Mouse (Mus musculus) hindbrain, embryonic 13.5 days (tissue): ENCODE measurements around the gene Klc3. TPM values are rescaled to one million over a fixed set of nuclear protein-coding genes. Genes with fewer than 3 reads are reported as not detected.

Source experiments
- ATAC-seq: fragments of 200-750 bp; cut with Nextera tagmentation; 2 replicates; pipeline ENCODE4 v1.8.0; 2017; ENCODE audit warnings: moderate TSS enrichment; ENCODE audit not compliant: low FRiP score
- H3K27ac ChIP-seq: fragments of 300-500 bp; sonication (generic); 2 replicates; pipeline ENCODE4 v1.5.1; 2015; ENCODE audit warnings: inconsistent platforms, mild to moderate bottlenecking, moderate library complexity
- H3K27me3 ChIP-seq: fragments of 300-500 bp; sonication (generic); 2 replicates; pipeline ENCODE4 v1.6.1; 2015; ENCODE audit warnings: mild to moderate bottlenecking, inconsistent platforms
- H3K36me3 ChIP-seq: fragments of 300-500 bp; sonication (generic); 2 replicates; pipeline ENCODE4 v1.6.1; 2015; ENCODE audit warnings: mild to moderate bottlenecking, inconsistent platforms
- H3K4me1 ChIP-seq: fragments of 300-500 bp; sonication (generic); replicated peaks from 2 replicates; pipeline ENCODE4 v1.6.1; 2015; ENCODE audit warnings: inconsistent platforms
- H3K4me2 ChIP-seq: fragments of 300-500 bp; sonication (generic); 2 replicates; pipeline ENCODE4 v1.6.1; 2015; ENCODE audit warnings: inconsistent platforms, mild to moderate bottlenecking, moderate library complexity
- H3K4me3 ChIP-seq: fragments of 300-500 bp; sonication (generic); 2 replicates; pipeline ENCODE4 v1.5.1; 2015; ENCODE audit warnings: mild to moderate bottlenecking, inconsistent platforms
- H3K9ac ChIP-seq: fragments of 300-500 bp; sonication (generic); 2 replicates; pipeline ENCODE4 v1.6.1; 2015; ENCODE audit warnings: mild to moderate bottlenecking, inconsistent platforms
- H3K9me3 ChIP-seq: fragments of 300-500 bp; sonication (generic); 2 replicates; pipeline ENCODE4 v1.6.1; 2016; ENCODE audit warnings: inconsistent platforms
- WGBS: fragments of 180-500 bp; shearing (Covaris S2); methylation state at CpG from one replicate; pipeline ENCODE4 v1.1.7; 2015; 5-methylcytosine and 5-hydroxymethylcytosine counted together
- polyA plus RNA-seq: library from polyadenylated mRNA; unstranded; fragments of >200 nt; fragmentation: Nextera tagmentation; extraction: Ambion mirVana; gene quantifications from 2 replicates; pipeline ENCODE4 v1.2.1, GENCODE M21; 2015

Klc3 gene
- polyA plus RNA-seq, result 2.1 and 2.4 TPM in 2 replicates

- H3K9me3 ChIP-seq, result peaks cover 5% of the 10 kb centered on the region; the same call in 1 of the 2 replicates
- H3K27me3 ChIP-seq, result peaks cover 82% of the 10 kb centered on the region
- H3K4me2 ChIP-seq, result peak within 1 kb of the TSS; percentile 92
- 0 out of 2 replicates have a peak, but pooled peaks have one; percentile 34 for ATAC-seq
- no peak within 1 kb of the TSS for H3K27ac ChIP-seq
- H3K9ac ChIP-seq, result peak within 1 kb of the TSS; percentile 72
- H3K4me3 ChIP-seq, result peak within 1 kb of the TSS; percentile 52
- under 1% methylated on average over 59 of the region's 62 CpGs for WGBS
- peaks cover 19% of the 10 kb centered on the region for H3K4me1 ChIP-seq
- no peaks in the 10 kb centered on the region for H3K36me3 ChIP-seq
Measured at GRCm38 (mm10) chr7:19403731-19404296, at the start of gene Klc3. Klc3 (minus strand) TSS chr7:19404104.

- 87% methylated on average over 12 of the region's 12 CpGs for WGBS
- no peaks in the 10 kb centered on the region for H3K4me1 ChIP-seq
- peaks cover 85% of the 10 kb centered on the region for H3K36me3 ChIP-seq
- H3K27ac ChIP-seq, result no peak overlapping the region
- no peaks in the 10 kb centered on the region for H3K27me3 ChIP-seq
- no peaks in the 10 kb centered on the region for H3K9me3 ChIP-seq
- H3K9ac ChIP-seq, result no peak overlapping the region
- no peak overlapping the region for H3K4me2 ChIP-seq
- no peak for ATAC-seq
- no peak overlapping the region for H3K4me3 ChIP-seq
Measured at GRCm38 (mm10) chr7:19449165-19449564, 45.3 kb upstream of the Klc3 start.

GRCm38 (mm10) chr7:19447689-19448088, 43.8 kb upstream of the Klc3 start:
- Histone ChIP-seq H3K36me3 (peaks cover 90% of the 10 kb centered on the region), H3K27me3 (no peaks in the 10 kb centered on the region), H3K9ac (no peak overlapping the region), H3K9me3 (no peaks in the 10 kb centered on the region), H3K4me1 (no peaks in the 10 kb centered on the region), H3K27ac (no peak overlapping the region), H3K4me3 (no peak overlapping the region), H3K4me2 (no peak overlapping the region)
- WGBS, result 92% methylated on average over 16 of the region's 16 CpGs
- no peak for ATAC-seq

GRCm38 (mm10) chr7:19444801-19445200, 40.9 kb upstream of the Klc3 start:
- no peak for ATAC-seq
- Histone ChIP-seq H3K36me3 (peaks cover 94% of the 10 kb centered on the region), H3K4me2 (no peak overlapping the region), H3K27me3 (no peaks in the 10 kb centered on the region), H3K9ac (no peak overlapping the region), H3K4me3 (no peak overlapping the region), H3K9me3 (no peaks in the 10 kb centered on the region), H3K27ac (no peak overlapping the region), H3K4me1 (no peaks in the 10 kb centered on the region)
- WGBS, result 82% methylated on average over 12 of the region's 12 CpGs

GRCm38 (mm10) chr7:19443344-19443743, 39.4 kb upstream of the Klc3 start:
- Histone ChIP-seq H3K36me3 (peaks cover 89% of the 10 kb centered on the region), H3K4me2 (no peak overlapping the region), H3K4me3 (no peak overlapping the region), H3K9ac (no peak overlapping the region), H3K27me3 (no peaks in the 10 kb centered on the region), H3K27ac (no peak overlapping the region), H3K9me3 (no peaks in the 10 kb centered on the region), H3K4me1 (no peaks in the 10 kb centered on the region)
- 41% methylated on average over 3 of the region's 3 CpGs for WGBS
- ATAC-seq, result peak; percentile 43; the same call in 1 of the 2 replicates

- H3K4me2 ChIP-seq, result no peak overlapping the region
- H3K4me1 ChIP-seq, result no peaks in the 10 kb centered on the region
- H3K9ac ChIP-seq, result no peak overlapping the region
- no peak overlapping the region for H3K4me3 ChIP-seq
- no peak overlapping the region for H3K27ac ChIP-seq
- no peaks in the 10 kb centered on the region for H3K9me3 ChIP-seq
- peaks cover 90% of the 10 kb centered on the region for H3K36me3 ChIP-seq
- ATAC-seq, result no peak
- no peaks in the 10 kb centered on the region for H3K27me3 ChIP-seq
- 90% methylated on average over 9 of the region's 9 CpGs for WGBS
Measured at GRCm38 (mm10) chr7:19441448-19442091, 37.7 kb upstream of the Klc3 start.

- Histone ChIP-seq H3K27ac (no peak overlapping the region), H3K4me1 (no peaks in the 10 kb centered on the region), H3K4me2 (no peak overlapping the region), H3K9me3 (no peaks in the 10 kb centered on the region), H3K36me3 (peaks cover 95% of the 10 kb centered on the region), H3K27me3 (no peaks in the 10 kb centered on the region), H3K4me3 (no peak overlapping the region), H3K9ac (no peak overlapping the region)
- no peak for ATAC-seq
- WGBS, result 90% methylated on average over 9 of the region's 9 CpGs
Measured at GRCm38 (mm10) chr7:19437048-19437447, 33.1 kb upstream of the Klc3 start.

- Histone ChIP-seq H3K4me1 (no peaks in the 10 kb centered on the region), H3K4me2 (no peak overlapping the region), H3K4me3 (no peak overlapping the region), H3K27me3 (no peaks in the 10 kb centered on the region), H3K36me3 (peaks cover 95% of the 10 kb centered on the region), H3K9ac (no peak overlapping the region), H3K27ac (no peak overlapping the region), H3K9me3 (no peaks in the 10 kb centered on the region)
- ATAC-seq, result no peak
- WGBS, result 97% methylated on average over 2 of the region's 2 CpGs
Measured at GRCm38 (mm10) chr7:19436276-19436675, 32.4 kb upstream of the Klc3 start.

GRCm38 (mm10) chr7:19432475-19432874, 28.6 kb upstream of the Klc3 start:
- 97% methylated on average over 2 of the region's 2 CpGs for WGBS
- Histone ChIP-seq H3K4me1 (peaks cover 4% of the 10 kb centered on the region; the same call in 1 of the 2 replicates), H3K27ac (no peak overlapping the region), H3K36me3 (peaks cover 100% of the 10 kb centered on the region), H3K4me3 (no peak overlapping the region), H3K9ac (no peak overlapping the region), H3K9me3 (no peaks in the 10 kb centered on the region), H3K27me3 (no peaks in the 10 kb centered on the region), H3K4me2 (no peak overlapping the region)
- ATAC-seq, result no peak

GRCm38 (mm10) chr7:19430402-19430801, 26.5 kb upstream of the Klc3 start:
- WGBS, result 91% methylated on average over 6 of the region's 6 CpGs
- Histone ChIP-seq H3K4me1 (peaks cover 4% of the 10 kb centered on the region; the same call in 1 of the 2 replicates), H3K9me3 (no peaks in the 10 kb centered on the region), H3K27ac (no peak overlapping the region), H3K4me3 (no peak overlapping the region), H3K9ac (no peak overlapping the region), H3K36me3 (peaks cover 100% of the 10 kb centered on the region), H3K27me3 (no peaks in the 10 kb centered on the region), H3K4me2 (no peak overlapping the region)
- no peak for ATAC-seq

- 68% methylated on average over 8 of the region's 8 CpGs for WGBS
- peaks cover 4% of the 10 kb centered on the region; the same call in 1 of the 2 replicates for H3K4me1 ChIP-seq
- no peaks in the 10 kb centered on the region for H3K9me3 ChIP-seq
- no peak overlapping the region for H3K4me2 ChIP-seq
- no peak overlapping the region for H3K4me3 ChIP-seq
- no peak overlapping the region for H3K9ac ChIP-seq
- H3K36me3 ChIP-seq, result peaks cover 100% of the 10 kb centered on the region
- no peak for ATAC-seq
- no peak overlapping the region for H3K27ac ChIP-seq
- no peaks in the 10 kb centered on the region for H3K27me3 ChIP-seq
Measured at GRCm38 (mm10) chr7:19429726-19430125, 25.8 kb upstream of the Klc3 start.

- H3K9me3 ChIP-seq, result no peaks in the 10 kb centered on the region
- WGBS, result 64% methylated on average over 15 of the region's 15 CpGs
- H3K4me3 ChIP-seq, result no peak overlapping the region
- H3K36me3 ChIP-seq, result peaks cover 88% of the 10 kb centered on the region
- ATAC-seq, result no peak
- no peak overlapping the region for H3K27ac ChIP-seq
- no peak overlapping the region for H3K9ac ChIP-seq
- peaks cover 4% of the 10 kb centered on the region; the same call in 1 of the 2 replicates for H3K4me1 ChIP-seq
- peaks cover under 1% of the 10 kb centered on the region; the same call in 1 of the 2 replicates for H3K27me3 ChIP-seq
- H3K4me2 ChIP-seq, result no peak overlapping the region
Measured at GRCm38 (mm10) chr7:19427999-19428650, 24.2 kb upstream of the Klc3 start.
